Mouse (Mus musculus) kidney, embryonic 14.5 days (tissue): ENCODE data around the gene Sik1. TPM values are rescaled to one million over a fixed set of nuclear protein-coding genes. Genes with fewer than 3 reads are reported as not detected.

Experiments
- ATAC-seq: fragments of 200-750 bp; cut with Nextera tagmentation; 2 replicates; pipeline ENCODE4 v1.8.0; 2017; ENCODE audit warnings: moderate number of reproducible peaks, mild to moderate bottlenecking, moderate TSS enrichment, moderate library complexity; ENCODE audit not compliant: low FRiP score, low TSS enrichment
- H3K27ac ChIP-seq: fragments of 300-500 bp; sonication (generic); 2 replicates; pipeline ENCODE4 v1.5.1; 2014; ENCODE audit warnings: low read depth, mild to moderate bottlenecking, low read length, moderate library complexity, mixed read lengths
- H3K27me3 ChIP-seq: fragments of 300-500 bp; sonication (generic); 2 replicates; pipeline ENCODE4 v1.6.1; 2014; ENCODE audit warnings: mild to moderate bottlenecking, low read length; ENCODE audit not compliant: control insufficient read depth, insufficient read depth
- H3K36me3 ChIP-seq: fragments of 300-500 bp; sonication (generic); 2 replicates; pipeline ENCODE4 v1.6.1; 2014; ENCODE audit warnings: low read length, mixed read lengths; ENCODE audit not compliant: control insufficient read depth, insufficient read depth
- H3K4me1 ChIP-seq: fragments of 300-500 bp; sonication (generic); 2 replicates; pipeline ENCODE4 v1.6.1; 2014; ENCODE audit warnings: low read length, mixed read lengths; ENCODE audit not compliant: control insufficient read depth, insufficient read depth
- H3K4me2 ChIP-seq: fragments of 300-500 bp; sonication (generic); replicated peaks from 2 replicates; pipeline ENCODE4 v1.6.1; 2014; ENCODE audit warnings: low read depth, mild to moderate bottlenecking, low read length
- H3K4me3 ChIP-seq: fragments of 300-500 bp; sonication (generic); 2 replicates; pipeline ENCODE4 v1.5.1; 2014; ENCODE audit warnings: mild to moderate bottlenecking, low read length
- H3K9ac ChIP-seq: fragments of 300-500 bp; sonication (generic); 2 replicates; pipeline ENCODE4 v1.6.1; 2014; ENCODE audit warnings: low read depth, mild to moderate bottlenecking, low read length, moderate library complexity
- H3K9me3 ChIP-seq: fragments of 300-500 bp; sonication (generic); 2 replicates; pipeline ENCODE4 v1.6.1; 2016; ENCODE audit warnings: low read length; ENCODE audit not compliant: control insufficient read depth
- WGBS: fragments of 180-500 bp; shearing (Covaris S2); extraction: QIAGEN DNeasy Blood & Tissue Kit; methylation state at CpG from one replicate; pipeline ENCODE4 v1.1.7; 2014; 5-methylcytosine and 5-hydroxymethylcytosine counted together
- polyA plus RNA-seq: library from polyadenylated mRNA; unstranded; fragments of >200 nt; fragmentation: Nextera tagmentation; extraction: Ambion mirVana; gene quantifications from 2 replicates; pipeline ENCODE4 v1.2.1, GENCODE M21; 2014

Sik1 gene
- polyA plus RNA-seq, 1 experiment from 2014 or later, result 17.3 TPM

DNA sequence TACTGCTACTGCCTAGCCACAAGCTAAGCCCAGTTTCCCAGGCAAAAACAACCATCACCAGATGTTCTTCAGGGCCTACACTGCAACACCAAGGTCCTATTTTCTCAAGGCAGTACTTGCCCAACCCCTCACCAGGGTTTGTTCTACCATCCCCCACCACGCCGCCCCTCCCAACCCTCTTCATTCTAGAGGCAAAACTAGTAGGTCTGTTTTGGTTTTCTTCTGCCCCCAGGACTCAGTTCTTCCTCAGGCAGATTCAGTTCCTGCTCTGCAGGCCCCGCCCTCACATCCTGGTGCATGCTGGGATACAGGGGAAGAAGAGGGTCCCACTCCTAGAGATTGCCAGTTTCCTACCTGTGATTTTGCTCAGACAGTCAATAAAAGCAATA is 14.2 kb downstream of the Sik1 start:
- no peaks in the 10 kb centered on the region for H3K27me3 ChIP-seq
- no peaks in the 10 kb centered on the region for H3K9me3 ChIP-seq
- WGBS, result 86% methylated on average over 3 of the region's 3 CpGs
- no peak overlapping the region for H3K27ac ChIP-seq
- ATAC-seq, result no peak
- peaks cover 28% of the 10 kb centered on the region for H3K36me3 ChIP-seq
- no peak overlapping the region for H3K9ac ChIP-seq
- no peak overlapping the region for H3K4me2 ChIP-seq
- 0 out of 2 replicates have a peak, but pooled peaks cover 4% of the 10 kb centered on the region for H3K4me1 ChIP-seq
- H3K4me3 ChIP-seq, result no peak overlapping the region

DNA sequence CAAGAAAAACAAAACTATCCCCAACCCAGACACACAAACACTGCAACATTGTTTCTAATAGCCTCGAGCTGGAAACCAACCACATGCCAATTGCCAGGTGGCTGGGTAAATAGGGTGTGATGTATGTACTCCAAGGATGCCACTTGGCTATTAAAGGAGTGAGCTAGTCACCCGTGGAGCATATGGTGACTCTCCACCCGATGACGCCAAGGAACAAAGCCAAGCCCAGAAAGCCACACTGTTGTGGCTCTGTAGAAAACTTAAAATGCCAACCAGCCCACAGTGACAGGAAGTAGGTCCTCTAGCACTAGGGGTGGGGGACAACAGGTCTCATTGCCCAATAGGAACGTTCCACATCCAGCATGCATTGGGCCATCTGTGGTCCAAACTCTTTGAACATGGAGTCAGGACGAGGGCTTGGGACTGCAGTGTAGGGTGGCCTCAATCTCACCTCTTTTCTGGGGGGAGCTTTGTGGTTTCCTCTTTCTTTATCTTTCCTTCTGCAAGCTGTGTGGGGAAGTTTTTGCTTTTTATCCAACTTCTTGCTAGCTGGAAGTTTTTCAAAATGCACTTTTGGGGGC is 15.1 kb downstream of the Sik1 start:
- no peak overlapping the region for H3K9ac ChIP-seq
- 76% methylated on average over 6 of the region's 6 CpGs for WGBS
- no peak overlapping the region for H3K4me3 ChIP-seq
- ATAC-seq, result no peak
- H3K4me2 ChIP-seq, result no peak overlapping the region
- H3K27me3 ChIP-seq, result no peaks in the 10 kb centered on the region
- H3K4me1 ChIP-seq, result 0 out of 2 replicates have a peak, but pooled peaks cover 4% of the 10 kb centered on the region
- H3K9me3 ChIP-seq, result peaks cover 5% of the 10 kb centered on the region; the same call in 1 of the 2 replicates
- H3K27ac ChIP-seq, result no peak overlapping the region
- peaks cover 19% of the 10 kb centered on the region for H3K36me3 ChIP-seq

DNA sequence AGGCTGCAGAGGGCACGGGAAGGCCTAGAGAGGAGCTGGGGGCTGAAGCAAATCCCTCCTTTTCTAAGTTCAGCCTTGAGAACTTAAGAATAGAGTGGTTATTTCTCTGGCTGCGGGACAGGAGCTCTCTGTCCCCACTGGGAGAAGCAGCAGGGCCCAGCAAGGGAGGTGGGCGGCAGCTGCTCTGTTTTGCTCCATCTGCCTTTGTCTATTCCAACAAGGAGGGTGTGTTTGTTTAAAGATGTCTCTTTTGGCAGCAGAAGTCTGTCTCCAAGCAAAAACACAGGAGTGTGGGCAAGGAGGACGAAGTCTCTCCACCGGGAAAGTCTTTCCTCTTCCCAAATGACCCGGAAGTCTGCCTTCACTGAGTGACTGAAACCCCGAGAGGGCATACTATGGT is 18.8 kb downstream of the Sik1 start:
- WGBS, result 74% methylated on average over 7 of the region's 7 CpGs

DNA sequence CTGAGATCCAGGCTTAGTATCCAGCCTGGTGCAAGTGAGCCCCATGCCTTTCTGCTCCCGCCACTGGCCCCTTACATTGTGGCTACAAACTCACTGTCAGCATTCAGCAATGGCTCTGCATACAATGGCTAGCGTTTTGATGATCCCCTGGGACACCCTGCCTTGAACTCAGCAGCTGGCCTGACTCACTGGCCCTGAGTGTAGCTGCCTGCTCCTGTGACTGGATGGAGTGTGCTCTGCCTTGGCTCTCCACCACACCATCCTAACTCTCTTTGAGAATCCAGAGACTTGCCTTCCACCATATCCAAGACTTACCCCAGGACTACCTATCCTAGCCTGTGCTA is 19.4 kb downstream of the Sik1 start:
- WGBS, result 68% methylated on average over 2 of the region's 2 CpGs
- H3K9ac ChIP-seq, result no peak overlapping the region
- H3K4me1 ChIP-seq, result peaks cover 23% of the 10 kb centered on the region
- no peaks in the 10 kb centered on the region for H3K27me3 ChIP-seq
- H3K4me3 ChIP-seq, result no peak overlapping the region
- no peak for ATAC-seq
- H3K4me2 ChIP-seq, result no peak overlapping the region
- peaks cover 5% of the 10 kb centered on the region; the same call in 1 of the 2 replicates for H3K9me3 ChIP-seq
- no peak overlapping the region for H3K27ac ChIP-seq
- no peaks in the 10 kb centered on the region for H3K36me3 ChIP-seq

More for the DNA sequence above, 18.8 kb downstream of the Sik1 start:
- no peak overlapping the region for H3K4me3 ChIP-seq
- no peak overlapping the region for H3K4me2 ChIP-seq
- peaks cover 23% of the 10 kb centered on the region for H3K4me1 ChIP-seq
- H3K36me3 ChIP-seq, result no peaks in the 10 kb centered on the region
- peaks cover 5% of the 10 kb centered on the region; the same call in 1 of the 2 replicates for H3K9me3 ChIP-seq
- ATAC-seq, result no peak
- no peaks in the 10 kb centered on the region for H3K27me3 ChIP-seq
- H3K27ac ChIP-seq, result no peak overlapping the region
- no peak overlapping the region for H3K9ac ChIP-seq

DNA sequence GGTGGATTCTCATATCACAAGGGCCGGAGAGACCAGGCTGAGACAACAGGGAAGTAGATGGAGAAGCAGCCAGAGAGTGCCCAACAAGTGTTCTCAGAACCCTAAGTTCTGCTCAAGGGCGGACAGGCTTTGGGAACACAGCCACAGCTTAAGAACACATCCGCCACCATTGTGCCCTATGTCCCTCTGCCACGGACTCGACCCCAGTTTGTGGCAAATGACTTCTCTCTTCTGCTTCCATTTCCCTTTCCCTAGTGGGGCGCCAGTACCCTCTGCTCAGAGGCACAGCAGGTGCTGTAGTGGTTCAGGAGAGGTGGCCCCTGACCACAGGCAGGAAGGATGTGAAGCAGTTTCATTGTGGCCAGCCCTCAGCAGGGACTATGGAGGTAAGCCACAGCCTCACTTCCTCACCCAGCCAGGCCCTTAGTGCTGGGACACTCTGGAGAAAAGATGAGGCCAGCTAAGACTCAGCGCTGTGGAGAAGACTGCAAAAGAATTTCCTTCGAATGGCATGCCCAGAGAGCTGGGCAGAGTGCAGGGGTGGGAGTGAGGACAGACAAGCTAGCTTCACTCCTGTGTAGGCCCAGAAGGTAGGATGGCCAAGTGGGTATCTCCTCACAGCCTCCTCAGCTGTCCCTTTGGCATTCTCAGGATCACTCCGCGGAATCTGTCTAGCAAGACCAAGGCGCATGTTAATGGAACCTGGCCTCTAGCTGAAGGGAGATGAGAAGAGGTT is 19.9 kb downstream of the Sik1 start:
- no peak overlapping the region for H3K4me2 ChIP-seq
- WGBS, result 95% methylated on average over 11 of the region's 11 CpGs
- no peak for ATAC-seq
- no peaks in the 10 kb centered on the region for H3K27me3 ChIP-seq
- peaks cover 5% of the 10 kb centered on the region; the same call in 1 of the 2 replicates for H3K9me3 ChIP-seq
- H3K4me3 ChIP-seq, result no peak overlapping the region
- H3K27ac ChIP-seq, result no peak overlapping the region
- H3K4me1 ChIP-seq, result peaks cover 23% of the 10 kb centered on the region
- H3K36me3 ChIP-seq, result no peaks in the 10 kb centered on the region
- no peak overlapping the region for H3K9ac ChIP-seq

DNA sequence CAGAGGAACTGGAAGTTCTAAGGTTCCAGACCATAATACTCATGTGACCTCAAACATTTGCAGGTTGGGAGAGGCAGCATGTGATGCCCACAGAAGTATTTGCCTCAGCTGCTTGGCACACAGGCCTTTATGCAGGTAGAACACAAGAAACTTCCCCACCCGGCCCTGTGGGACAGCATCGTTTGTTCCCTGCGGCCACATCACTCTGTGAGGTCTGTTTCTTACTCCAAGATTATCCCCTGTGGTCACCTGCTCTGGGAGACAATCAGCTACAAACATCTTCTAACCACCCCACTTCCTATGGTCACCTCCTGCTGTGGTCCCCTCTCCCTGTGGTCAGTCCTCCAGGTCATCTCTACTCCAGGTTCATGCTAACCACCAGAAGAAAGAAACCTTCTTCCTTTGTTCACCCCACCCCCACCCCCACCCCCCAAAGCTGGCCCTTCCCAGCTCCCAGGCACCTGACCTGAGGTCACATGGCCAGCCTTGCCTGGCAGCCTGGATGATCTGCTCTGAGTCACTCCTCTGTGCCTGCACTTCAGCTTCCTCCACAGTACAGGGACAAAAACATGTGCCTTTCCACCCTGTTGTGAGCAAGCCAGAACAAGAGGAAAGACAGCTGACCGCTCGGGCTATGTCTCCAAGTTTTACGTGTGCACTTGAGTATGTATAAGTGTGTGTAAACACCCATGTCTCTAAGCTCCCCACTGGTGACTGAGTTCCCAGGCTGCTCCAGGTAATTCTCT is 21.1 kb downstream of the Sik1 start:
- peaks cover 23% of the 10 kb centered on the region for H3K4me1 ChIP-seq
- H3K27ac ChIP-seq, result no peak overlapping the region
- no peak overlapping the region for H3K4me2 ChIP-seq
- H3K27me3 ChIP-seq, result no peaks in the 10 kb centered on the region
- 74% methylated on average over 6 of the region's 6 CpGs for whole genome bisulfite sequencing
- peak overlapping the region; percentile 37; the same call in 1 of the 2 replicates for H3K9ac ChIP-seq
- H3K4me3 ChIP-seq, result no peak overlapping the region
- H3K9me3 ChIP-seq, result peaks cover 5% of the 10 kb centered on the region; the same call in 1 of the 2 replicates
- H3K36me3 ChIP-seq, result no peaks in the 10 kb centered on the region
- ATAC-seq, result no peak

DNA sequence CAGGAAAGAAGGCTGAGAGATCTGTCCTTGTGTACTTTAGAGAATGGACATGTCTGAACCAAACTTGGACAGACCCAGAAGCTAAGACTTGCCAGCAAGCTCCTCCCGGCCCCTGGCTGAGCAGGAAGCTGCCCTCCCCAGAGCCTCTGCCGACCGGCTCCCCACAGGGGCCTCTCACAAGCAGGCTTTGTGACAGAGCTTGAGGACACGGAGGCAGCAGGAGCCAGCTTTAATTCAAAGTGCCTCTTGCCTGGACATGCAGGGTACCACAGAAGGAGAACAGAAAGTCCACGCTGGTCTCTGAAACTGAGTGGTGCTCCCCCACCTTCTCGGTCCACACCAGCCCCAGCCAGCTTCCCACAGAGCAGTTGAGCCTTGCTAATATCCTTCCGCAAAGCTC is 21.9 kb downstream of the Sik1 start:
- ATAC-seq, result no peak
- 35% methylated on average over 7 of the region's 7 CpGs for WGBS
- H3K27me3 ChIP-seq, result no peaks in the 10 kb centered on the region
- peak overlapping the region; percentile 55; the same call in 1 of the 2 replicates for H3K27ac ChIP-seq
- peaks cover 26% of the 10 kb centered on the region for H3K4me1 ChIP-seq
- no peaks in the 10 kb centered on the region for H3K36me3 ChIP-seq
- H3K4me3 ChIP-seq, result no peak overlapping the region
- no peak overlapping the region for H3K4me2 ChIP-seq
- H3K9me3 ChIP-seq, result peaks cover 5% of the 10 kb centered on the region; the same call in 1 of the 2 replicates
- peak overlapping the region; percentile 37; the same call in 1 of the 2 replicates for H3K9ac ChIP-seq

DNA sequence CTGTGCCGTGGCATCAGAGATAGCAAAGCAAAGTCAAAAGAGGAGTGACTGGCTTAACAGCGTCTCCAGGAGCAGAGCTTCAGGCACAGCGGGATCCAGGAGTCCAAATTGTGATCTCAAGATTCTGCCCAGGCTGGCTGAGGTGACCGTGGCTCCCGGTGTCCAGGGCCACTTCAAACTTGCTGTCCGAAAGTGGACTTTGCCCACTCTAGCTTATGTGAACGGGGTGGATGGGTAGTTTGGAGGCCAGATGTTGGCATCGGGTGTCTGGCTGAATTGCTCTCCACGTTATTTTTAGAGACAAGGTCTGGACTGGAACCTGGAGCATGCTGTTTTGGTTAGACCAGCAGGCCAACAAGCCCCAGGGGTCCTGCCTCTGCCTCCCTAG is 23.0 kb downstream of the Sik1 start:
- peaks cover 36% of the 10 kb centered on the region for H3K4me1 ChIP-seq
- ATAC-seq, result no peak
- H3K4me3 ChIP-seq, result no peak overlapping the region
- no peak overlapping the region for H3K4me2 ChIP-seq
- no peaks in the 10 kb centered on the region for H3K27me3 ChIP-seq
- no peak overlapping the region for H3K9ac ChIP-seq
- H3K36me3 ChIP-seq, result no peaks in the 10 kb centered on the region
- H3K9me3 ChIP-seq, result peaks cover 5% of the 10 kb centered on the region; the same call in 1 of the 2 replicates
- no peak overlapping the region for H3K27ac ChIP-seq
- 92% methylated on average over 9 of the region's 9 CpGs for WGBS
